Mouse (Mus musculus) spleen, adult 18-20 months (tissue): ENCODE results near the gene Arl8b.

Source experiments
- DNase-seq, 2 experiments: peaks; one replicate each; pipeline ENCODE4 v3.0.0; 2022; ENCODE audit warnings: mixed read lengths in 2 of 2

The Arl8b gene

GRCm38 (mm10) chr6:108785551-108785950 lies 2.7 kb downstream of the Arl8b start:
- DNase-seq, result no peak

- DNase-seq, result no peak
Observed at GRCm38 (mm10) chr6:108791498-108791897, 8.6 kb downstream of the Arl8b start.

GRCm38 (mm10) chr6:108795912-108796311 lies 13.0 kb downstream of the Arl8b start:
- DNase-seq, result no peak

- DNase-seq, result no peak
Observed at GRCm38 (mm10) chr6:108796706-108797105, 13.8 kb downstream of the Arl8b start.

- no peak for DNase-seq
Observed at GRCm38 (mm10) chr6:108805194-108805593, 22.3 kb downstream of the Arl8b start.

GRCm38 (mm10) chr6:108805871-108806270 lies 23.0 kb downstream of the Arl8b start:
- DNase-seq, result no peak

GRCm38 (mm10) chr6:108807446-108807845 lies 24.5 kb downstream of the Arl8b start:
- no peak for DNase-seq

GRCm38 (mm10) chr6:108808786-108809185 lies 25.9 kb downstream of the Arl8b start:
- no peak for DNase-seq

- DNase-seq, result no peak
Observed at GRCm38 (mm10) chr6:108810237-108810636, 27.3 kb downstream of the Arl8b start.

GRCm38 (mm10) chr6:108812134-108812533 lies 29.2 kb downstream of the Arl8b start:
- DNase-seq, result no peak

- DNase-seq, result no peak
Observed at GRCm38 (mm10) chr6:108817510-108817909, 34.6 kb downstream of the Arl8b start.

- DNase-seq, result no peak
Observed at GRCm38 (mm10) chr6:108824816-108825545, 42.1 kb downstream of the Arl8b start.

- DNase-seq, result no peak
Observed at GRCm38 (mm10) chr6:108826070-108826469, 43.2 kb downstream of the Arl8b start.

GRCm38 (mm10) chr6:108827336-108827920 lies 44.5 kb downstream of the Arl8b start:
- no peak for DNase-seq

- peak; percentile 98 to 99 for DNase-seq
Observed at GRCm38 (mm10) chr6:108828234-108828868, 45.5 kb downstream of the Arl8b start, which contains the start of gene Edem1. TSS of gene Edem1 (plus strand) at chr6:108828641.

- DNase-seq, result peak; percentile 41 to 55
Observed at GRCm38 (mm10) chr6:108828872-108829271, 46.0 kb downstream of the Arl8b start.

- no peak for DNase-seq
Observed at GRCm38 (mm10) chr6:108829386-108830370, 46.8 kb downstream of the Arl8b start.

GRCm38 (mm10) chr6:108832170-108832569 lies 49.3 kb downstream of the Arl8b start:
- no peak for DNase-seq

GRCm38 (mm10) chr6:108832989-108833388 lies 50.1 kb downstream of the Arl8b start:
- no peak for DNase-seq

- no peak for DNase-seq
Observed at GRCm38 (mm10) chr6:108833963-108834697, 51.2 kb downstream of the Arl8b start.

- peak; percentile 35 to 38 for DNase-seq
Observed at GRCm38 (mm10) chr6:108835765-108836691, 53.1 kb downstream of the Arl8b start.
